Mouse (Mus musculus) liver, embryonic 14.5 days (tissue): ENCODE results near the gene Ly6g5c.

Source experiments
- CTCF ChIP-seq: IDR thresholded peaks from 2 replicates; pipeline ENCODE4 v1.5.1; 2016; ENCODE audit warnings: antibody characterized with exemption, low read depth, control low read depth
- EP300 ChIP-seq: IDR thresholded peaks from 2 replicates; pipeline ENCODE4 v1.6.1; 2016; ENCODE audit warnings: antibody characterized with exemption, low read depth

- TF ChIP-seq CTCF (no peak), EP300 (no peak)
These were observed 36.6 kb upstream of the Ly6g5c start for GRCm38 (mm10) chr17:35071454-35071853.
